Mouse (Mus musculus) myocyte (in vitro differentiated cells): ENCODE data around the gene Nlgn3. TPM values are rescaled to one million over a fixed set of nuclear protein-coding genes. Genes with fewer than 3 reads are reported as not detected.
"Not testable (repeated sequence)": the region's sequence is repeated elsewhere in the genome, so short reads cannot be mapped to it uniquely, and the experiment has no call there.

Experiments used
- H3K27me3 ChIP-seq: one replicate; pipeline ENCODE4 v1.6.1; 2011; ENCODE audit not compliant: control insufficient read depth, insufficient read depth, insufficient read length
- H3K36me3 ChIP-seq: one replicate; pipeline ENCODE4 v1.6.1; 2011; ENCODE audit not compliant: control insufficient read depth, insufficient read depth
- H3K4me2 ChIP-seq: one replicate; pipeline ENCODE4 v1.6.1; 2011; ENCODE audit warnings: low read depth, control low read depth
- H3K4me3 ChIP-seq: one replicate; pipeline ENCODE4 v1.5.1; 2011; ENCODE audit warnings: mild to moderate bottlenecking, control low read depth, moderate library complexity
- H3K79me2 ChIP-seq: one replicate; pipeline ENCODE4 v1.6.1; 2011; ENCODE audit not compliant: control insufficient read depth, insufficient read depth
- H3ac ChIP-seq: one replicate; pipeline ENCODE4 v1.6.1; 2011; ENCODE audit not compliant: control insufficient read depth, insufficient read length
- CEBPB ChIP-seq: IDR thresholded peaks from 2 replicates; pipeline ENCODE4 v1.6.1; 2011; ENCODE audit warnings: mild to moderate bottlenecking, moderate library complexity; ENCODE audit not compliant: poor library complexity, insufficient read depth, severe bottlenecking
- E2F4 ChIP-seq: IDR thresholded peaks from one replicate; pipeline ENCODE4 v1.6.1; 2011; ENCODE audit warnings: mild to moderate bottlenecking, control low read depth, moderate library complexity; ENCODE audit not compliant: insufficient read depth
- MAX ChIP-seq: IDR thresholded peaks from one replicate; pipeline ENCODE4 v1.6.1; 2011; ENCODE audit warnings: low read depth, mild to moderate bottlenecking, control low read depth
- MYOD1 ChIP-seq, 3 experiments: IDR thresholded peaks; one replicate each; pipeline ENCODE4 v1.6.1; 2011; ENCODE audit warnings: control low read depth in 2 of 3, low read depth in 2 of 3, mild to moderate bottlenecking in 2 of 3, moderate library complexity in 1 of 3; ENCODE audit not compliant: insufficient read length in 2 of 3, control insufficient read depth in 1 of 3
- MYOG ChIP-seq, 3 experiments: IDR thresholded peaks; one replicate each; pipeline ENCODE4 v1.6.1; 2011; ENCODE audit warnings: control low read depth in 2 of 3, low read depth in 2 of 3, mild to moderate bottlenecking in 2 of 3; ENCODE audit not compliant: insufficient read length in 2 of 3, control insufficient read depth in 1 of 3, insufficient read depth in 1 of 3
- POLR2A ChIP-seq: IDR thresholded peaks from one replicate; pipeline ENCODE4 v1.6.1; 2011; ENCODE audit warnings: low read depth, mild to moderate bottlenecking, control low read depth, moderate library complexity; ENCODE audit not compliant: insufficient read length
- POLR2AphosphoS2 ChIP-seq: IDR thresholded peaks from one replicate; pipeline ENCODE4 v1.6.1; 2011; ENCODE audit warnings: low read depth, control low read depth; ENCODE audit not compliant: insufficient read length
- REST ChIP-seq: IDR thresholded peaks from one replicate; pipeline ENCODE4 v1.6.1; 2011; ENCODE audit warnings: mild to moderate bottlenecking, control low read depth, moderate library complexity; ENCODE audit not compliant: insufficient read depth, insufficient read length
- SRF ChIP-seq: IDR thresholded peaks from one replicate; pipeline ENCODE4 v1.6.1; 2011; ENCODE audit warnings: low read depth; ENCODE audit not compliant: control insufficient read depth, insufficient read length
- TCF12 ChIP-seq: IDR thresholded peaks from one replicate; pipeline ENCODE4 v1.6.1; 2011; ENCODE audit warnings: mild to moderate bottlenecking, control low read depth; ENCODE audit not compliant: poor library complexity, insufficient read depth, severe bottlenecking
- TCF3 ChIP-seq: IDR thresholded peaks from one replicate; pipeline ENCODE4 v1.6.1; 2011; ENCODE audit warnings: low read depth, control low read depth; ENCODE audit not compliant: insufficient read length
- USF1 ChIP-seq: IDR thresholded peaks from one replicate; pipeline ENCODE4 v1.6.1; 2011; ENCODE audit warnings: low read depth, mild to moderate bottlenecking, control low read depth, moderate library complexity
- polyA plus RNA-seq: library from polyadenylated mRNA; unstranded; fragments of >200 nt; fragmentation: generic; extraction: Trizol; gene quantifications from one replicate; pipeline ENCODE4 v1.2.1, GENCODE M21; 2012; ENCODE audit warnings: missing spikeins

Gene Nlgn3
- polyA plus RNA-seq, 1 experiment: not detected

DNA sequence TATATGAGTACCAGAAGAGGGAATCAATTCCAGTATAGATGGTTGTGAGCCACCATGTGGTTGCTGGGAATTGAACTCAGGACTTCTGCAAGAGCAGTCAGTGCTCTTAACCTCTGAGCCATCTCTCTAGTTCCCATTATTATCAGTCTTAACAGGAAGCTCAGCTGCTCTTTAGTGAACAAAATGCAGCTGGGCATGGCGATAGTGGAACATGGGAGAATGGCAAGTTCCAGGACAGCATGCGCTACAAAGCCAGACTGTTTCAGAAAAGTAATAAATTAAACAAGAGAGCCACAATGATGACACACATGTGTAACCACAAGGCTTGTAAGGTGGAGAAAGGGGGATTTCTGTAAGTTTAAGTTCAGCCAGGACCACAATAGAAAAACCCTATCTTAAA, 46.5 kb downstream of the Nlgn3 start:
- Histone ChIP-seq H3K79me2 (no peaks in the 10 kb centered on the region), H3K4me2 (no peak overlapping the region), H3ac (no peak overlapping the region), H3K27me3 (no peaks in the 10 kb centered on the region), H3K36me3 (no peaks in the 10 kb centered on the region), H3K4me3 (no peak overlapping the region)
- TF ChIP-seq SRF (no peak), E2F4 (no peak), USF1 (no peak), MYOD1 (IDR thresholded peaks at IDR 0.05; ENCODE audit: control insufficient read depth in 1 of 3, insufficient read length in 2 of 3, low read depth in 2 of 3) (no peak), REST (no peak), TCF12 (no peak), CEBPB (no peak), POLR2AphosphoS2 (no peak), TCF3 (no peak), MAX (no peak), POLR2A (no peak), MYOG (IDR thresholded peaks at IDR 0.05; ENCODE audit: control insufficient read depth in 1 of 3, insufficient read depth in 1 of 3, insufficient read length in 2 of 3, low read depth in 2 of 3) (no peak)

- H3ac ChIP-seq: no peak overlapping the region
- H3K4me2 ChIP-seq: no peak overlapping the region
- H3K27me3 ChIP-seq: no peaks in the 10 kb centered on the region
- TF ChIP-seq SRF: no peak
- TF ChIP-seq MYOG (IDR thresholded peaks at IDR 0.05; ENCODE audit: control insufficient read depth in 1 of 3, insufficient read depth in 1 of 3, insufficient read length in 2 of 3, low read depth in 2 of 3): no peak
- TF ChIP-seq POLR2A: no peak
- TF ChIP-seq E2F4: no peak
- no peak for TF ChIP-seq CEBPB
- TF ChIP-seq MYOD1 (IDR thresholded peaks at IDR 0.05; ENCODE audit: control insufficient read depth in 1 of 3, insufficient read length in 2 of 3, low read depth in 2 of 3): no peak
- no peak for TF ChIP-seq MAX
- no peak for TF ChIP-seq TCF12
- TF ChIP-seq REST: no peak
- TF ChIP-seq USF1: no peak
- no peak for TF ChIP-seq POLR2AphosphoS2
- no peak for TF ChIP-seq TCF3
- no peaks in the 10 kb centered on the region for H3K36me3 ChIP-seq
- H3K4me3 ChIP-seq: no peak overlapping the region
- no peaks in the 10 kb centered on the region for H3K79me2 ChIP-seq
These were observed 47.5 kb downstream of the Nlgn3 start for GRCm38 (mm10) chrX:101346475-101346874.

DNA sequence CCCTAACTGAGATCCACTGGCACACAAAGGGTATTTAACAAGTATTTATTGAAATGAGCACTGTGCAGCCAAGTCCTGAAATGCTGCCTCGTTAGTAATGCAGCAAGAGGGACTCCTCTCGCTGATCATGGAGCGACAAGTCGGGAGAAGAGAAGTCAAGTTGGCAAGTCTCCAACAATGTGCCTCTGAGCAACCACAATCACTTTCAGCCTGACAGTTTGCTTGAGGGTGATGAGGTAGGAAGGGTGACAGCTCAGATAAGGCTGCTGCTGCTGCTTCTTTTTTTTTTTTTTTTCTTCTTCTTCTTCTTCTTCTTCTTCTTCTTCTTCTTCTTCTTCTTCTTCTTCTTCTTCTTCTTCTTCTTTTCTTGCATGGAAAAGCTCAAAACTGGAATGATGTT, 52.2 kb downstream of the Nlgn3 start:
- no peak overlapping the region for H3ac ChIP-seq
- H3K4me2 ChIP-seq: no peak overlapping the region
- H3K79me2 ChIP-seq: no peaks in the 10 kb centered on the region
- no peaks in the 10 kb centered on the region for H3K36me3 ChIP-seq
- no peak overlapping the region for H3K4me3 ChIP-seq
- no peaks in the 10 kb centered on the region for H3K27me3 ChIP-seq
- no peak for TF ChIP-seq MYOD1 (IDR thresholded peaks at IDR 0.05; ENCODE audit: control insufficient read depth in 1 of 3, insufficient read length in 2 of 3, low read depth in 2 of 3)

DNA sequence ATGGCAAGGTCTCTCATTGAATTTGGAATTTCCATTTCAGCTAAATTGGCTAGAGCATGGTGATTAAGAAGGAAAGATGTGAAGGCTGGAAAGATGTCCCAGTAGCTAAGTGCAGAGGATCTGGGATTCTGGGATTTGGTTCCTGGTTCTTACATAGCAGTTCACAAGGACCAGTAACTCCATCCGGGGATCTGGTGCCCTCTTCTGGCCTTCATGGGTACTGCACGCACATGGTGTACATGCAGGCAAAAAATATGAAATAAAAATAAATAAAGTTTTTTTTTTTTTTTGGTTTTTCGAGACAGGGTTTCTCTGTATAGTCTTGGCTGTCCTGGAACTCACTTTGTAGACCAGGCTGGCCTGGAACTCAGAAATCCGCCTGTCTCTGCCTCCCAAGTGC, 59.9 kb downstream of the Nlgn3 start:
- H3K79me2 ChIP-seq, H3K4me2 ChIP-seq, H3K4me3 ChIP-seq, H3K27me3 ChIP-seq, H3K36me3 ChIP-seq, H3ac ChIP-seq: not testable (repeated sequence)

DNA sequence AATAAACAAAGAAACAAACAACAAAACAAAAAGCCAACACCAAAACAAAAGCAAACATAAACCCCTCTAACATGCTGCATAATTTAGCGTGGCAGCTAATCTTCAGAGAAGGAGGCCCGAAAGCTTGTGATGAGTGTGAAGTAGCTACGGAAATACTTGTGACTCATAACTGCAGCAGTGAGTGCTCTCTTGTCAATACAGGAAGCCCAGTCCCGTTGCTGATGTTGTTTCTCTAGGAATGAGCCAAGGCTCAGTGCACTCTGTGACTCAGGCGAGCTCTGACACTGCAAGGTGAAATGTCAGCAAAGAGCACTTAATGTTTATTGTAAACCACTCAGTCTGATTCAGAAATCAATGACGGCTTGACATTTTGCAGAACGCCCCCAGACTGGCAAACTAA, 70.0 kb downstream of the Nlgn3 start:
- Histone ChIP-seq H3K36me3 (no peaks in the 10 kb centered on the region), H3K4me2 (no peak overlapping the region)

More for the DNA sequence above, 70.0 kb downstream of the Nlgn3 start:
- Histone ChIP-seq H3ac (no peak overlapping the region), H3K79me2 (no peaks in the 10 kb centered on the region), H3K27me3 (no peaks in the 10 kb centered on the region), H3K4me3 (no peak overlapping the region)
- TF ChIP-seq TCF12: no peak
- TF ChIP-seq REST: no peak
- TF ChIP-seq MYOG (IDR thresholded peaks at IDR 0.05; ENCODE audit: control insufficient read depth in 1 of 3, insufficient read depth in 1 of 3, insufficient read length in 2 of 3, low read depth in 2 of 3): no peak
- no peak for TF ChIP-seq E2F4
- no peak for TF ChIP-seq SRF
- TF ChIP-seq CEBPB: no peak
- TF ChIP-seq USF1: no peak
- TF ChIP-seq MAX: no peak
- no peak for TF ChIP-seq MYOD1 (IDR thresholded peaks at IDR 0.05; ENCODE audit: control insufficient read depth in 1 of 3, insufficient read length in 2 of 3, low read depth in 2 of 3)
- no peak for TF ChIP-seq TCF3
